Mouse (Mus musculus): Measurements from ENCODE around the gene Fat3. TPM values are rescaled to one million over a fixed set of nuclear protein-coding genes. Genes with fewer than 3 reads are reported as not detected.
A peak's percentile ranks its signal among the peaks of the same experiment; 100 is the strongest.

Fat3 gene
- polyA plus RNA-seq, 1 experiment from 2014 or later, result 9.1 TPM

DNA sequence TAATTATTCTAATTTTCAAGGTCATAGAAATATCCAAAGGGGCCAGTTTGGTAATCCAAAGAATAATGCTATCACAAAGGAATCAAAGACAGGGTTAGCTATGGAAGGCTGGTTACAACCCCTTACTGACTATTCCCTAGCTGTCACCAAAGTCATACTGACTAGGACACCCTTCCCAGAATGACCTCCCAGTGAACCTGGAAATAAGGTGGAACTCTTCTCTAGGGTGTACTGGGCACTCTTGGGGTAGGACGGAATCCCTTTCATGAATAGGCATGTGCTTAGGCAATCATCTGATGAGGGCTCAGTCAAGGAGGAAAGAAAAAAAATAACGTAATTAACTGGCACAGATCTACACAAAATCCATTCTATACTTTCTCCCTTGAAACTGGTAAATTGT lies 196.1 kb downstream of the Fat3 start:
- no peak overlapping the region for H3K27ac ChIP-seq (replicated peaks)
- no peak overlapping the region for H3K4me3 ChIP-seq
- peak; percentile 35; the same call in 1 of the 2 replicates for ATAC-seq (ENCODE audit: low FRiP score, low read depth)

DNA sequence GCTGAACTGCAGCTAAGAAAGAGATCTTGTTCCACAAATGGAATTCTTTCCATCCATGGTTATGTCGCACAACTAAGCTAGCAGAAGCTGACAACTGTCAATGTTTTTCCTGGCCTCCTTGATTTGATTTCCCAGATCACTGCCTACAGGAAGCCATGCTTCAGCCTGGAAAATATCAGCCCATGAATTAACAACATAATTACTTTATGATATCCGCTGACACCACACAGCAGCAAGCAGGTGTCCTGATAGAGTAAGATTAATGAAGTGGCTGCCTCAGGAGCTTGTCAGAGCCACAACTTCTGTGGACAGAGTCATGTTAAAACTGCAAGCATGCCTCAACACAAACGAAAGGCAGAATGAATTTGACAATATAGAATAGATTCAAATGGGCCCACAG lies 198.6 kb downstream of the Fat3 start:
- H3K4me3 ChIP-seq, result no peak overlapping the region
- no peaks in the 10 kb centered on the region for H3K36me3 ChIP-seq
- H3K4me1 ChIP-seq (replicated peaks), result peaks cover 23% of the 10 kb centered on the region
- H3K27me3 ChIP-seq, result no peaks in the 10 kb centered on the region
- no peak overlapping the region for H3K9ac ChIP-seq
- WGBS, result 62% methylated on average over 3 of the region's 3 CpGs
- no peak overlapping the region for H3K4me2 ChIP-seq
- ATAC-seq (ENCODE audit: low FRiP score, low read depth), result no peak
- H3K27ac ChIP-seq (replicated peaks), result no peak overlapping the region
- no peaks in the 10 kb centered on the region for H3K9me3 ChIP-seq

More for the DNA sequence above, 196.1 kb downstream of the Fat3 start:
- Histone ChIP-seq H3K4me2 (no peak overlapping the region), H3K36me3 (no peaks in the 10 kb centered on the region), H3K4me1 (replicated peaks) (peaks cover 21% of the 10 kb centered on the region), H3K9me3 (no peaks in the 10 kb centered on the region), H3K9ac (no peak overlapping the region), H3K27me3 (no peaks in the 10 kb centered on the region)
- 44% methylated on average over 2 of the region's 2 CpGs for WGBS

DNA sequence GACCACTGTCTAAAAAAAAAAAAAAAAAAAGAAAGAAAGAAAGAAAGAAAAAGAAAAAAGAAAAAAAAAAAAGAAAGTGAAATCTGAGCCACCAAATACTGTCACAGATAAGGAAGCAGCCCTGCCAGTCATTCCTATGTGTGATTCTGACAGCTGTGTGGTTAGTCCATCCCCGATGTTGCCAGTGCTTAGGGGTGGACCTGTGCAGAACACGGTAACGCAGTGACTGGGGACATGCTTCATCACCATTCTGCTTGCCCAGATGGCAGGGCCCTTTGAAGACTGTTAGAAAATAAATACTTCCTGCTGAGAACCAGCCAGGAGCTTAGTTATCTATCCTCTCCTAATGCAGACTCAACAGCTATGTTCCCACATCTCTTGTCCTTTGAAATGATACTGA lies 203.2 kb downstream of the Fat3 start:
- H3K27me3 ChIP-seq, result no peaks in the 10 kb centered on the region
- H3K9ac ChIP-seq, result no peak overlapping the region
- H3K27ac ChIP-seq (replicated peaks), result no peak overlapping the region
- no peak overlapping the region for H3K4me2 ChIP-seq
- no peak overlapping the region for H3K4me3 ChIP-seq
- WGBS, result 49% methylated on average over 3 of the region's 3 CpGs
- H3K4me1 ChIP-seq (replicated peaks), result peaks cover 26% of the 10 kb centered on the region
- no peak for ATAC-seq (ENCODE audit: low FRiP score, low read depth)
- H3K36me3 ChIP-seq, result no peaks in the 10 kb centered on the region
- H3K9me3 ChIP-seq, result no peaks in the 10 kb centered on the region

DNA sequence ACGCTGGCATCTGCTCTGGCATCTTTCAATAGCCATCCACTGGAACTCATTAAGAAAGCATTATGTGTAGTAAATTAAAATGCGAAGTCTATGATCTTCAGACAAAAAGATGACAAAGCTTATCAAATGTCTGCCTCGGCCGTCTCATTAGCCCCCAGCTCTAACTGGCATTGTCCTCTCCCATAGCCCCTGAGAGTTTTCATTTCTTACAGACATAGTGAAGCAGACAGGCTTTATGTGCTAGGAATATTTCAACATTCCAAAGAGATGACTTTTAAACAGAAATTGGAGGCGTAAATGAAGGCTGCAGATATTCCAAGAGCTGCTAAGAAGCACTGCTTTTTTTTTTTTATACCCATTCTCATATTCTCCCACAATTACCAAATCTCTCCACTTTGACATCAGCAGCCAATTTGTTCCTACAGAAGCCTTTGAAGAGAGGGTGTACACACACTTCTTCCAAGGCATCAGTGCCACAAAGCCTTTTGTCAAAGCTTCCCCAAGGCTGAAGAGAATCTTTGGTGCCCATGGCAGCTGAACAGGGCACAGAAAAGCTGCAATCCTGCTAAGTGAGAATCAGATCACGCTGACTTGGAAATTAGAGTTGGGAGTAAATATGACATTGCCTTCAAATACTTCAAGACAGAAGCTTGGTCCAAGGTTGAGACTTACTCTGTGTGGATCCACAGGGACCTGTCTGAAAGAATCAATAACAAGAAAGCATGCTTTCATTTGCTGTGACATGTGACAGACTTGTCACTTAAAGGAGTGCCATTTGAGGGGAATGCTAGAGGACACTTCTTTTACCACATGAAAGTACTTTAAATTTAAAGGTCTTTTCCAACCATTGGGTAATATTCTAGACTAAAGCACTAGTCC lies 206.9 kb downstream of the Fat3 start:
- Histone ChIP-seq H3K27me3 (no peaks in the 10 kb centered on the region), H3K4me1 (replicated peaks) (peaks cover 19% of the 10 kb centered on the region), H3K27ac (replicated peaks) (peak overlapping the region; percentile 55), H3K9me3 (no peaks in the 10 kb centered on the region), H3K36me3 (no peaks in the 10 kb centered on the region), H3K4me2 (0 out of 2 replicates have a peak overlapping the region, but pooled peaks have one; percentile 27), H3K4me3 (no peak overlapping the region), H3K9ac (no peak overlapping the region)
- ATAC-seq (ENCODE audit: low FRiP score, low read depth), result no peak
- WGBS, result 32% methylated on average over 6 of the region's 6 CpGs

DNA sequence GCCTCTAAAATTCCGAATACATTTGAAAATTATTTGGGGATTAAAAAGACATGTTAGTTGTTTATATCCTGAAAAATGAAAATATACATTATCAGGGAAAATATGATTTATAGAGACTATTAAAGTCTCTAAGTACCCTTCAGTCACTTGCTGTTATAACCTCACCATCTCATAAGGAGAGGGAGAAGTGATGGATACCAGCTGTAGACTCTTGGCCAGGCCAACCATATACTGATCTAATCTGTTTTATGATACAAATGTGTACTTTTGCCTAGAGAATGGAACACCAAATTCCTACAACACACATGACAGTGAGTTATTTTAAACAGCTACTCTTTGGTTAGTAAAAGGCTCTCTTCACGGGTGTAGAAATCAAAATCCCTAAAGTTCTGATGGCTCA lies 208.6 kb downstream of the Fat3 start:
- WGBS, result 89% methylated on average over 2 of the region's 2 CpGs
- Histone ChIP-seq H3K4me3 (no peak overlapping the region), H3K9ac (no peak overlapping the region), H3K36me3 (no peaks in the 10 kb centered on the region), H3K9me3 (no peaks in the 10 kb centered on the region), H3K4me1 (replicated peaks) (peaks cover 18% of the 10 kb centered on the region), H3K27ac (replicated peaks) (no peak overlapping the region), H3K27me3 (no peaks in the 10 kb centered on the region), H3K4me2 (no peak overlapping the region)
- no peak for ATAC-seq (ENCODE audit: low FRiP score, low read depth)

DNA sequence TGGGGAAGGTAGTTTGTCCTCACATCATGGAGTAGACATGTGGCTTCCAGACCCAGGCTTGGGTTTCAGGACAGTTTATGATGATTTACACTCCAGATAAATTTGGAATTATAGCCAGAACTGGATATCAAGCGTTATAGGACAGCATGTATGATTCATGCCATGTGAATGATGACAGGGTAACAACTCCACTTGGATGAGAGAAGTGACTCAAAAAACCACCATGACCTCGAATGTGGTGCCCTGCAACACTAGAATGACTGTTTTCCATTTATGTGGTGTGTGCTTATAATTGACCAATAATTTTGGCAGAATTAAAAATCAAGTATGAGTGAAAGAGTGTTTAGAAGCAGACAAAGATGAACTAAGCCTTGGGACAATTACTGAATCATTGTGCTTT lies 210.2 kb downstream of the Fat3 start:
- ATAC-seq (ENCODE audit: low FRiP score, low read depth), result no peak

DNA sequence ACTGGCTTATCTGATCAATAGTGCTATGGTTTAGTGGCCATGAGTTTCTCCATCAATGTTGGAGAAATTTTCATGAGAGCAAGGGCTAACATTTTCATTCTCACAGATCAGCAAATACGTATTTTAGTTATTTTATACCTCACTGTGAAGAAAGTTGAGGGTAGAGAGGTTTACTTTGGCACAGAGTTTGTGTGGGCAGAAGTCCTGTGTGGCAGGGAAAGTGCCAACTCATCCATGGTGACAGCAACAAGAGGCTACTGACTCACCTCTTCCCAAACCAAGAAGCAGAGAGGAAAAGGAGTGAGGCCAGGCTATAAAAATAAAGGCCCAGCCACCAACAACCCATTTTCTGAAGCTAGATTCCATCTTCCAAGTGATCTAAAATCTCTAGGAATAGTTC lies 218.1 kb downstream of the Fat3 start:
- H3K4me3 ChIP-seq, result no peak overlapping the region
- H3K27me3 ChIP-seq, result no peaks in the 10 kb centered on the region
- no peak for ATAC-seq (ENCODE audit: low FRiP score, low read depth)
- H3K9me3 ChIP-seq, result no peaks in the 10 kb centered on the region
- H3K4me1 ChIP-seq (replicated peaks), result no peaks in the 10 kb centered on the region
- H3K27ac ChIP-seq (replicated peaks), result no peak overlapping the region
- H3K4me2 ChIP-seq, result no peak overlapping the region
- no peaks in the 10 kb centered on the region for H3K36me3 ChIP-seq
- WGBS, result 83% methylated on average over 1 of the region's 1 CpGs
- no peak overlapping the region for H3K9ac ChIP-seq

More for the DNA sequence above, 210.2 kb downstream of the Fat3 start:
- Histone ChIP-seq H3K9me3 (no peaks in the 10 kb centered on the region), H3K4me2 (no peak overlapping the region), H3K9ac (no peak overlapping the region), H3K27ac (replicated peaks) (no peak overlapping the region), H3K27me3 (no peaks in the 10 kb centered on the region), H3K36me3 (no peaks in the 10 kb centered on the region), H3K4me3 (no peak overlapping the region), H3K4me1 (replicated peaks) (peaks cover 16% of the 10 kb centered on the region)
- WGBS, result 90% methylated on average over 2 of the region's 2 CpGs

DNA sequence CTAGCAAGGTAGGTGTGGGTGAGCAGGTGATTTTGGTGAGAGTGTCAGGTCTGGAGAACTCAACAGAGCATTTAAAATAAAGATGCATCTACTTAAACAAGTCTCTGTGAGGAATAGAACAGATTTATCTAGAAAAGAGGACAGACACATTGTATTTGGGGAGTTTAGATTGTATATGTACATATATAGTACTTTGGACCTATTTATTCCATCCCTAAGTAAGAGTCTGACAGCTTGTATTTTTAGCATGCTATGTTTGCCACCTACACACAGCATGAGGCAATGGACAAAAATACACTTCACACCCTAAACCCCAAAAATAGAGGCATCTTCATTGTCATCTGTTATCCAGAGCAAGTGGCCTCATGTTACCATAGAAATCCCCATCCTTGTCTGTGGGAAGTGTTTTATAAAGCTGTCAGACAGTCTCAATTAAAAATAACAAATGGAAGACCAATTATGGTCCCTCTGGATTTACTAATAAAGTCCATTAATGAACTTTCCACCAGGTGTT lies 218.7 kb downstream of the Fat3 start:
- H3K4me2 ChIP-seq, result no peak overlapping the region
- H3K36me3 ChIP-seq, result no peaks in the 10 kb centered on the region
- H3K27me3 ChIP-seq, result no peaks in the 10 kb centered on the region
- no peak for ATAC-seq (ENCODE audit: low FRiP score, low read depth)
- no peak overlapping the region for H3K9ac ChIP-seq
- H3K9me3 ChIP-seq, result no peaks in the 10 kb centered on the region
- no peaks in the 10 kb centered on the region for H3K4me1 ChIP-seq (replicated peaks)
- no peak overlapping the region for H3K27ac ChIP-seq (replicated peaks)
- H3K4me3 ChIP-seq, result no peak overlapping the region

DNA sequence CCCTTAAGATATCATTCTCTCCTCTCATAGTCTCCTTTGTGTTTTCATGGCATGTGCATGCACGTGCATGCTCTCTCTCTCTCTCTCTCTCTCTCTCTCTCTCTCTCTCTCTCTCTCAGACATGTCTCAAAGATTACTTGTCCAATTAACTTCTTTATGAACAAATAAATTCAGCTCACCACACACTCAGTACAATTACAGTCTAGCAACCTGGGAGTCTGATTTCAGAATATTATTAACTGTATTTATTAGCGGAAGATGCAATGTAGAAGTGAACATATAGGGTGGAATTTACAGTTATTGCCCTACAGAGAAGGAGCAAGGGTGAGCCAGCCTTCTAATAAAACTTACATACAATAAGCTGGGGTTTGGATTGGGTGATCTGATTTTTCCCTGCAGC lies 225.5 kb downstream of the Fat3 start:
- Histone ChIP-seq H3K4me1 (replicated peaks) (peaks cover 4% of the 10 kb centered on the region; the same call in 1 of the 2 replicates), H3K9me3 (no peaks in the 10 kb centered on the region), H3K36me3 (no peaks in the 10 kb centered on the region), H3K4me2 (no peak overlapping the region), H3K9ac (no peak overlapping the region), H3K4me3 (no peak overlapping the region), H3K27me3 (no peaks in the 10 kb centered on the region), H3K27ac (replicated peaks) (no peak overlapping the region)
- peak; percentile 47; the same call in 1 of the 2 replicates for ATAC-seq (ENCODE audit: low FRiP score, low read depth)
- 55% methylated on average over 2 of the region's 2 CpGs for WGBS

DNA sequence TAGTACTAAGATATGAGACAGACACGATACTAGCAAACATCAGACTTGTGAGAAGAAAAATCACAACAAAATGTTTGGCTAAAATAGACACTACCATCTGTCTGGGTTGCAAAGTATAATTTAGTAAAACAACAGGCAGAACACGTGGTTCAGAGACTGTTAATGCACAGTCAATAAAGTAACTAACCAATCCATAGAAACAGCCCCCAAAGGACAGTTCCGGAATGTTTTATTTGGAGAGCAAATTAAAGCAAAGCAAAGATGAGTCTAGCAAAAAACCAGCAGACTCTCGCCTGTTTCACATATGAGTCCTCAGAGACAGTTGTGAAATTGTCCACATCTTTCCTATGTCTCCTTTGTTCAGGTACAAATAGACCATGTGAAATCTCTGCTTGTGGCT lies 227.0 kb downstream of the Fat3 start:
- Histone ChIP-seq H3K4me1 (replicated peaks) (peaks cover 4% of the 10 kb centered on the region; the same call in 1 of the 2 replicates), H3K9me3 (no peaks in the 10 kb centered on the region), H3K36me3 (no peaks in the 10 kb centered on the region), H3K27me3 (no peaks in the 10 kb centered on the region), H3K4me2 (no peak overlapping the region), H3K4me3 (no peak overlapping the region), H3K27ac (replicated peaks) (no peak overlapping the region), H3K9ac (no peak overlapping the region)
- 61% methylated on average over 4 of the region's 4 CpGs for WGBS
- 0 out of 2 replicates have a peak, but pooled peaks have one; percentile 27 for ATAC-seq (ENCODE audit: low FRiP score, low read depth)

DNA sequence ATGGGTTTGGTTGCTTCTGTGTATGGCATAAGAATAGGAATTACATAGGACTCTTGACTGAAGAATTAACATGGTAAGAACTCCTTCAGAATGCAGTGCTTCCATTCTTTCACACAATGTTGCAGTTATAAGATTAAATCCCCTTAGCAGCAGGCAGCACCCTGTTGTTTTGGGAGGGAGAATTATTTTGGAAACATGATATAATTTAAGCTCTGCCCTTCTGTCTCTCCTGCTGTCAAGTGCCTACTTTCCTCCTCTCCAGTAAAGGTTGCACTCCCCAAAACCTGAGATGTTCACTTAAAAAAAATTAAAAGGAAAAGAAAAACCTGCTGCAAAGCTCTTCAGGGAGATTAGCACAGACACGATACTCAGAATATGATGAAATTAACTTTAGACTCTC lies 228.3 kb downstream of the Fat3 start:
- H3K27ac ChIP-seq (replicated peaks), result no peak overlapping the region

DNA sequence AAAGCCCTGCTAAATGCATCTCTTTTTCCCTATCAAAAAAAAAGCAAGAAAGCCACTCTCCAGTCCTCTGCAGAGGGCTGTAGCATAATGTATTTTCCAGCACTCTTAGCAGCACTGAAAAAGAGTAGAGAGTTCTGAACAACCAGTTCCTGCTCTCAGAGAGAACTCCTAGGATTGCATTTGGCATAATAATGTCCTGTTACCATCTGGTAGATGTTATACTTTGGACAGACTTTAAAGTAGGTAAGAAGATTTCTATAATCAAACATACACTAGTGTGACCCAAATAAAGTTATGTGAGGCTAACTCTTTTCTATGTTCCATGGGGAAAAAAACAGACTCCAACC lies 230.3 kb downstream of the Fat3 start:
- Histone ChIP-seq H3K27ac (replicated peaks) (no peak overlapping the region), H3K9ac (no peak overlapping the region), H3K9me3 (no peaks in the 10 kb centered on the region), H3K4me1 (replicated peaks) (peaks cover 4% of the 10 kb centered on the region; the same call in 1 of the 2 replicates), H3K4me3 (no peak overlapping the region), H3K4me2 (no peak overlapping the region), H3K36me3 (no peaks in the 10 kb centered on the region), H3K27me3 (no peaks in the 10 kb centered on the region)
- no peak for ATAC-seq (ENCODE audit: low FRiP score, low read depth)

More for the DNA sequence above, 228.3 kb downstream of the Fat3 start:
- H3K36me3 ChIP-seq, result no peaks in the 10 kb centered on the region
- 78% methylated on average over 1 of the region's 1 CpGs for WGBS
- H3K9me3 ChIP-seq, result no peaks in the 10 kb centered on the region
- H3K4me2 ChIP-seq, result no peak overlapping the region
- no peaks in the 10 kb centered on the region for H3K27me3 ChIP-seq
- H3K4me3 ChIP-seq, result no peak overlapping the region
- H3K4me1 ChIP-seq (replicated peaks), result peaks cover 4% of the 10 kb centered on the region; the same call in 1 of the 2 replicates
- no peak for ATAC-seq (ENCODE audit: low FRiP score, low read depth)
- H3K9ac ChIP-seq, result no peak overlapping the region

Data from hindbrain, embryonic 15.5 days (tissue).